Mouse (Mus musculus): ENCODE results near the gene Kcnq2. TPM values are rescaled to one million over a fixed set of nuclear protein-coding genes. Genes with fewer than 3 reads are reported as not detected.

The Kcnq2 gene
- polyA plus RNA-seq (2012; fragmentation: generic; extraction: Trizol): not detected

GRCm38 (mm10) chr2:181134591-181135445 is at the start of gene Kcnq2:
TSS of gene Kcnq2 (minus strand) at chr2:181135300.
- no peak within 1 kb of the TSS for H3ac ChIP-seq (ENCODE audit: control insufficient read depth, insufficient read length)
- no peak within 1 kb of the TSS for H3K4me2 ChIP-seq (ENCODE audit: low read depth)
- H3K79me2 ChIP-seq (ENCODE audit: control insufficient read depth, insufficient read depth): no peaks in the 10 kb centered on the region
- H3K36me3 ChIP-seq (ENCODE audit: control insufficient read depth, insufficient read depth): no peaks in the 10 kb centered on the region
- TF ChIP-seq E2F4 (IDR thresholded peaks at IDR 0.05; ENCODE audit: insufficient read depth) (no peak), MAX (IDR thresholded peaks at IDR 0.05; ENCODE audit: low read depth) (no peak), TCF3 (IDR thresholded peaks at IDR 0.05; ENCODE audit: insufficient read length, low read depth) (no peak), REST (IDR thresholded peaks at IDR 0.05; ENCODE audit: insufficient read depth, insufficient read length) (no peak), POLR2A (IDR thresholded peaks at IDR 0.05; ENCODE audit: insufficient read length, low read depth) (no peak), MYOG (IDR thresholded peaks at IDR 0.05; ENCODE audit: control insufficient read depth in 1 of 3, insufficient read depth in 1 of 3, insufficient read length in 2 of 3, low read depth in 2 of 3) (no peak)
- peaks cover 19% of the 10 kb centered on the region for H3K27me3 ChIP-seq (ENCODE audit: control insufficient read depth, insufficient read depth, insufficient read length)
- no peak within 1 kb of the TSS for H3K4me3 ChIP-seq

GRCm38 (mm10) chr2:181180898-181181297 is 45.8 kb upstream of the Kcnq2 start:
- Histone ChIP-seq H3ac (ENCODE audit: control insufficient read depth, insufficient read length) (no peak overlapping the region), H3K36me3 (ENCODE audit: control insufficient read depth, insufficient read depth) (no peaks in the 10 kb centered on the region), H3K4me3 (no peak overlapping the region), H3K4me2 (ENCODE audit: low read depth) (no peak overlapping the region), H3K79me2 (ENCODE audit: control insufficient read depth, insufficient read depth) (no peaks in the 10 kb centered on the region), H3K27me3 (ENCODE audit: control insufficient read depth, insufficient read depth, insufficient read length) (peaks cover 12% of the 10 kb centered on the region)
- TF ChIP-seq MAX (IDR thresholded peaks at IDR 0.05; ENCODE audit: low read depth) (no peak), TCF3 (IDR thresholded peaks at IDR 0.05; ENCODE audit: insufficient read length, low read depth) (no peak), CEBPB (IDR thresholded peaks at IDR 0.05; ENCODE audit: insufficient read depth, poor library complexity, severe bottlenecking) (no peak), USF1 (IDR thresholded peaks at IDR 0.05; ENCODE audit: low read depth) (no peak), POLR2A (IDR thresholded peaks at IDR 0.05; ENCODE audit: insufficient read length, low read depth) (no peak), POLR2AphosphoS2 (IDR thresholded peaks at IDR 0.05; ENCODE audit: insufficient read length, low read depth) (no peak), MYOG (IDR thresholded peaks at IDR 0.05; ENCODE audit: control insufficient read depth in 1 of 3, insufficient read depth in 1 of 3, insufficient read length in 2 of 3, low read depth in 2 of 3) (no peak), REST (IDR thresholded peaks at IDR 0.05; ENCODE audit: insufficient read depth, insufficient read length) (no peak), TCF12 (IDR thresholded peaks at IDR 0.05; ENCODE audit: insufficient read depth, poor library complexity, severe bottlenecking) (no peak)

- no peak overlapping the region for H3K4me2 ChIP-seq (ENCODE audit: low read depth)
- no peaks in the 10 kb centered on the region for H3K79me2 ChIP-seq (ENCODE audit: control insufficient read depth, insufficient read depth)
- TF ChIP-seq MAX (IDR thresholded peaks at IDR 0.05; ENCODE audit: low read depth): no peak
- no peak for TF ChIP-seq TCF3 (IDR thresholded peaks at IDR 0.05; ENCODE audit: insufficient read length, low read depth)
- no peak for TF ChIP-seq TCF12 (IDR thresholded peaks at IDR 0.05; ENCODE audit: insufficient read depth, poor library complexity, severe bottlenecking)
- TF ChIP-seq POLR2AphosphoS2 (IDR thresholded peaks at IDR 0.05; ENCODE audit: insufficient read length, low read depth): no peak
- no peak for TF ChIP-seq SRF (IDR thresholded peaks at IDR 0.05; ENCODE audit: control insufficient read depth, insufficient read length, low read depth)
- TF ChIP-seq E2F4 (IDR thresholded peaks at IDR 0.05; ENCODE audit: insufficient read depth): no peak
- no peak for TF ChIP-seq USF1 (IDR thresholded peaks at IDR 0.05; ENCODE audit: low read depth)
- TF ChIP-seq MYOG (IDR thresholded peaks at IDR 0.05; ENCODE audit: control insufficient read depth in 1 of 3, insufficient read depth in 1 of 3, insufficient read length in 2 of 3, low read depth in 2 of 3): no peak
- no peak for TF ChIP-seq REST (IDR thresholded peaks at IDR 0.05; ENCODE audit: insufficient read depth, insufficient read length)
- TF ChIP-seq POLR2A (IDR thresholded peaks at IDR 0.05; ENCODE audit: insufficient read length, low read depth): no peak
- no peak for TF ChIP-seq CEBPB (IDR thresholded peaks at IDR 0.05; ENCODE audit: insufficient read depth, poor library complexity, severe bottlenecking)
- no peak for TF ChIP-seq MYOD1 (IDR thresholded peaks at IDR 0.05; ENCODE audit: control insufficient read depth in 1 of 3, insufficient read length in 2 of 3, low read depth in 2 of 3)
- H3K27me3 ChIP-seq (ENCODE audit: control insufficient read depth, insufficient read depth, insufficient read length): peaks cover 12% of the 10 kb centered on the region
- H3K4me3 ChIP-seq: no peak overlapping the region
- no peak overlapping the region for H3ac ChIP-seq (ENCODE audit: control insufficient read depth, insufficient read length)
- H3K36me3 ChIP-seq (ENCODE audit: control insufficient read depth, insufficient read depth): no peaks in the 10 kb centered on the region
These were observed 43.4 kb upstream of the Kcnq2 start for GRCm38 (mm10) chr2:181178471-181178870.

- H3K4me3 ChIP-seq: no peak overlapping the region
- no peaks in the 10 kb centered on the region for H3K79me2 ChIP-seq (ENCODE audit: control insufficient read depth, insufficient read depth)
- no peaks in the 10 kb centered on the region for H3K36me3 ChIP-seq (ENCODE audit: control insufficient read depth, insufficient read depth)
- H3ac ChIP-seq (ENCODE audit: control insufficient read depth, insufficient read length): no peak overlapping the region
- H3K4me2 ChIP-seq (ENCODE audit: low read depth): no peak overlapping the region
- peaks cover 12% of the 10 kb centered on the region for H3K27me3 ChIP-seq (ENCODE audit: control insufficient read depth, insufficient read depth, insufficient read length)
- TF ChIP-seq MAX (IDR thresholded peaks at IDR 0.05; ENCODE audit: low read depth) (no peak), POLR2AphosphoS2 (IDR thresholded peaks at IDR 0.05; ENCODE audit: insufficient read length, low read depth) (no peak), MYOD1 (IDR thresholded peaks at IDR 0.05; ENCODE audit: control insufficient read depth in 1 of 3, insufficient read length in 2 of 3, low read depth in 2 of 3) (no peak), MYOG (IDR thresholded peaks at IDR 0.05; ENCODE audit: control insufficient read depth in 1 of 3, insufficient read depth in 1 of 3, insufficient read length in 2 of 3, low read depth in 2 of 3) (no peak), CEBPB (IDR thresholded peaks at IDR 0.05; ENCODE audit: insufficient read depth, poor library complexity, severe bottlenecking) (no peak), USF1 (IDR thresholded peaks at IDR 0.05; ENCODE audit: low read depth) (no peak), TCF3 (IDR thresholded peaks at IDR 0.05; ENCODE audit: insufficient read length, low read depth) (no peak)
These were observed 42.9 kb upstream of the Kcnq2 start for GRCm38 (mm10) chr2:181178015-181178414.

GRCm38 (mm10) chr2:181174646-181175045 is 39.5 kb upstream of the Kcnq2 start:
- TF ChIP-seq MYOG (IDR thresholded peaks at IDR 0.05; ENCODE audit: control insufficient read depth in 1 of 3, insufficient read depth in 1 of 3, insufficient read length in 2 of 3, low read depth in 2 of 3) (no peak), TCF3 (IDR thresholded peaks at IDR 0.05; ENCODE audit: insufficient read length, low read depth) (no peak), MAX (IDR thresholded peaks at IDR 0.05; ENCODE audit: low read depth) (no peak), TCF12 (IDR thresholded peaks at IDR 0.05; ENCODE audit: insufficient read depth, poor library complexity, severe bottlenecking) (no peak), POLR2AphosphoS2 (IDR thresholded peaks at IDR 0.05; ENCODE audit: insufficient read length, low read depth) (no peak), MYOD1 (IDR thresholded peaks at IDR 0.05; ENCODE audit: control insufficient read depth in 1 of 3, insufficient read length in 2 of 3, low read depth in 2 of 3) (no peak)
- H3K27me3 ChIP-seq (ENCODE audit: control insufficient read depth, insufficient read depth, insufficient read length): peaks cover 6% of the 10 kb centered on the region
- no peak overlapping the region for H3ac ChIP-seq (ENCODE audit: control insufficient read depth, insufficient read length)
- H3K4me3 ChIP-seq: no peak overlapping the region
- H3K4me2 ChIP-seq (ENCODE audit: low read depth): no peak overlapping the region
- no peaks in the 10 kb centered on the region for H3K79me2 ChIP-seq (ENCODE audit: control insufficient read depth, insufficient read depth)
- H3K36me3 ChIP-seq (ENCODE audit: control insufficient read depth, insufficient read depth): no peaks in the 10 kb centered on the region
